ENCODE assay signal across 9 mouse cellular contexts in the genomic region with DNA sequence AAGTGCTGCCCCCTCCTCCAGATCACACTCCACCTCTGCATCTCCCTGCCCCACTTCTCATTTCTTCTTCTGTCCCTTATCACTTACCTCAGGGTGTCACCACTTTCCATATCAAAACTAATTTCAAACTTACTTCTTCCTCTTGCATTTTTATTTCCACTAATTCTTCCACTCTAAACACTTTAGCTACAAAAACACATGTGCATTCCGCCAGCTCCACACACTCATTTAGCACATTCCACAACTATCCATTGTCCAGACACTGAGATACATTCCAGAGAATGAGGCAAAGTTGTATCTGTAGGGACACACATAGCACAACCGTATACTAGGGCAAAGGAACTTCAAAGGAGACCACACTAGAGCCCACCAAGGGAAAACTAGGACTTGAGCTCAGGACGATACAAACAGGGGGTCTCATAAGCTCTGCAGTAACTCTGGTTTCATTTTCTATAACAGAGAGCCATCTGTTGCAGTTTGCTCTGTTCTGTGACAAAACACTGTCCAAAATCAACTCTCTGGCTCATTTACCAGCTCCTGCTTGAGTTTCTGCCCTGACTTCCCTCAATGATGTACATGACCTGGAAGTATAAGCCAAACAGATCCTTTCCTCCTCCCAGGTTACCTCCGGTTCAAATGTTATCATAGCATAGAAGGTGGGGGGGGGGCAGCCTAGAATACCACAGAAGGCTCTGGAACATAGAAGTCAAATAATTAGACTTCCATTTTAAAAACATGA. TPM values are rescaled to one million over a fixed set of nuclear protein-coding genes. Genes with fewer than 3 reads are reported as not detected.
A peak's percentile ranks its signal among the peaks of the same experiment; 100 is the strongest.
DNase-seq lines count a peak whose midpoint lies in the region; ATAC-seq and TF ChIP-seq lines count a peak whose summit lies in the region.
"Had no signal": no experiment of that assay in that cellular context is flagged by ENCODE, and none has a peak within 500 bp of the region (broad histone marks: within the 10 kb centered on the region; RNA-seq: fewer than 3 reads in every experiment).

No protein-coding gene starts in this region.

- H3K4me1 ChIP-seq in embryonic facial prominence, embryonic 13.5 days = peaks cover 15% of the 10 kb centered on the region; the same call in 1 of the 2 replicates
- peaks cover 10% of the 10 kb centered on the region; the same call in 1 of the 2 replicates for H3K4me1 ChIP-seq in embryonic facial prominence, embryonic 10.5 days
- H3K4me1 ChIP-seq in liver, adult 2 months (ENCODE audit: control insufficient read depth, insufficient read depth, low read length) = peaks cover 2% of the 10 kb centered on the region; the same call in 1 of the 2 replicates
- peaks cover 14% of the 10 kb centered on the region; the same call in 1 of the 2 replicates for H3K4me1 ChIP-seq in embryonic facial prominence, embryonic 15.5 days

- H3K27me3 ChIP-seq in embryonic facial prominence, embryonic 13.5 days = no peaks in the 10 kb centered on the region
- no peaks in the 10 kb centered on the region for H3K27me3 ChIP-seq in embryonic facial prominence, embryonic 10.5 days (replicated peaks; ENCODE audit: low read depth, poor library complexity, severe bottlenecking)
- H3K27me3 ChIP-seq in liver, adult 2 months (ENCODE audit: control insufficient read depth, insufficient read depth, low read length) = no peaks in the 10 kb centered on the region
- no peaks in the 10 kb centered on the region for H3K27me3 ChIP-seq in embryonic facial prominence, embryonic 15.5 days

- H3K9ac ChIP-seq in embryonic facial prominence, embryonic 13.5 days = no peak overlapping the region
- no peak overlapping the region for H3K9ac ChIP-seq in liver, adult 2 months (ENCODE audit: low read depth, low read length)
- no peak overlapping the region for H3K9ac ChIP-seq in embryonic facial prominence, embryonic 15.5 days

- H3K27ac ChIP-seq in embryonic facial prominence, embryonic 13.5 days = 0 out of 2 replicates have a peak overlapping the region, but pooled peaks have one; percentile 33
- no peak overlapping the region for H3K27ac ChIP-seq in embryonic facial prominence, embryonic 10.5 days (replicated peaks)
- peak overlapping the region; percentile 40 for H3K27ac ChIP-seq in liver, adult 2 months (replicated peaks; ENCODE audit: insufficient read depth, low read depth, low read length)
- peak overlapping the region; percentile 71 for H3K27ac ChIP-seq in embryonic facial prominence, embryonic 15.5 days (replicated peaks)

- TF ChIP-seq POLR2A in liver, adult 2 months (IDR thresholded peaks at IDR 0.05; ENCODE audit: extremely low read depth, insufficient read depth, low read length) = no peak

- DNase-seq in embryonic facial prominence, embryonic 10.5 days (ENCODE audit: low spot score) = no peak
- peak; percentile 4 for DNase-seq in liver, adult 2 months (ENCODE audit: extremely low read depth, low read depth, low spot score)
- no peak for DNase-seq in liver
- no peak for DNase-seq in urinary bladder, postnatal 25 days (ENCODE audit: low spot score)
- no peak for DNase-seq in frontal cortex, postnatal 10 days (ENCODE audit: low spot score in 2 of 2)
- DNase-seq: cerebellum, adult 11 months had no signal

- ATAC-seq in embryonic facial prominence, embryonic 13.5 days (ENCODE audit: insufficient number of reproducible peaks, insufficient read depth, low FRiP score, low TSS enrichment, low read depth) = no peak
- ATAC-seq in embryonic facial prominence, embryonic 15.5 days (ENCODE audit: insufficient number of reproducible peaks, low FRiP score, low TSS enrichment, low read depth) = no peak
- 0 out of 2 replicates have a peak, but pooled peaks have one; percentile 16 for ATAC-seq in megakaryocyte, adult 5-6 weeks (ENCODE audit: poor library complexity, severe bottlenecking)

- H3K79me2 ChIP-seq in liver, adult 2 months (ENCODE audit: control insufficient read depth, insufficient read depth, low read length) = peaks cover 24% of the 10 kb centered on the region; the same call in 1 of the 2 replicates

- H3K4me2 ChIP-seq in embryonic facial prominence, embryonic 13.5 days = no peak overlapping the region
- H3K4me2 ChIP-seq in embryonic facial prominence, embryonic 15.5 days (replicated peaks) = no peak overlapping the region

- TF ChIP-seq CTCF in liver, adult 2 months (IDR thresholded peaks at IDR 0.05; ENCODE audit: low read depth, low read length) = no peak

- H3K4me3 ChIP-seq in embryonic facial prominence, embryonic 13.5 days = no peak overlapping the region
- H3K4me3 ChIP-seq in embryonic facial prominence, embryonic 10.5 days = no peak overlapping the region
- H3K4me3 ChIP-seq in liver, adult 2 months (ENCODE audit: insufficient read depth, low read depth, low read length) = no peak overlapping the region
- H3K4me3 ChIP-seq in embryonic facial prominence, embryonic 15.5 days (replicated peaks) = no peak overlapping the region

- H3K36me3 ChIP-seq in embryonic facial prominence, embryonic 13.5 days = no peaks in the 10 kb centered on the region
- peaks cover 23% of the 10 kb centered on the region for H3K36me3 ChIP-seq in embryonic facial prominence, embryonic 10.5 days (replicated peaks)
- no peaks in the 10 kb centered on the region for H3K36me3 ChIP-seq in liver, adult 2 months (ENCODE audit: control insufficient read depth, insufficient read depth, low read length)
- no peaks in the 10 kb centered on the region for H3K36me3 ChIP-seq in embryonic facial prominence, embryonic 15.5 days

- H3K9me3 ChIP-seq in embryonic facial prominence, embryonic 13.5 days = no peaks in the 10 kb centered on the region
- H3K9me3 ChIP-seq in embryonic facial prominence, embryonic 10.5 days = no peaks in the 10 kb centered on the region
- no peaks in the 10 kb centered on the region for H3K9me3 ChIP-seq in embryonic facial prominence, embryonic 15.5 days (replicated peaks)

- 70% methylated on average over 4 of the region's 4 CpGs for WGBS in embryonic facial prominence, embryonic 13.5 days
- 84% methylated on average over 4 of the region's 4 CpGs for WGBS in embryonic facial prominence, embryonic 10.5 days
- WGBS in liver, adult 2 months = 61% methylated on average over 4 of the region's 4 CpGs
- WGBS in embryonic facial prominence, embryonic 15.5 days = 55% methylated on average over 4 of the region's 4 CpGs

RNA-seq across cellular contexts. Expression of gene Cdc42se2, which starts 11.7 kb away (rescaled TPM):
- polyA plus RNA-seq in embryonic facial prominence, embryonic 13.5 days (2015; fragmentation: Nextera tagmentation; extraction: Ambion mirVana) = 83.0 and 86.2 TPM in 2 replicates
- polyA plus RNA-seq in embryonic facial prominence, embryonic 10.5 days (2016; fragmentation: Nextera tagmentation; extraction: Ambion mirVana) = 144 and 160 TPM in 2 replicates
- 9.2 and 9.3 TPM in 2 replicates for total RNA-seq in liver, adult 2 months (2014; rRNA removed)
- polyA plus RNA-seq in liver, adult 2 months (2012; rRNA removed) = 7.4 and 8.0 TPM in 2 replicates
- 67.7 and 68.7 TPM in 2 replicates for polyA plus RNA-seq in embryonic facial prominence, embryonic 15.5 days (2015; fragmentation: Nextera tagmentation; extraction: Ambion mirVana)
- 70.3 and 73.9 TPM in 2 replicates for total RNA-seq in megakaryocyte, adult 5-6 weeks (2015)
- 92.6 and 94.5 TPM in 2 replicates for total RNA-seq in megakaryocyte, adult 5-6 weeks (2017)
